Mouse (Mus musculus): ENCODE data around the gene Serpina3j. TPM values are rescaled to one million over a fixed set of nuclear protein-coding genes. Genes with fewer than 3 reads are reported as not detected.

The Serpina3j gene
- total RNA-seq, 2 experiments from 2014 or later: not detected

DNA sequence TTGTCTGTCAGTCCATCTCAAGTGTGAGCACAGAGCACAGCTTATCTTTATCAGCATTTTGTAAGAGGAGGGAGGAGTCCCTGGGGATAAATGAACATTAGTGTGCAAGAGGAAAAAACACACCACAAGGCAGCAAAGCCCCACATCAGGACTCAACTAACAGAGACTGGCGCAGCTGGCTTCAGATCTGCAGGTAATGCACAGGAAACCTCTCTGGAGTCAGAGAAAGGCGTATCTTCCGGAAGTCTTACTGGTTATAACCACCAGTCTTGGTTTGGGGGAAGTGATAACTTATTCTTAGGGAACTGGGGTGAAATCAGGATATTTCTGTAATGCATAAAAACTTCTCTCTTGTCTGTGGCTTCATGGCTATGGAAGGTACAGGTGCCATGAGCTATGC is 41.7 kb downstream of the Serpina3j start:
- no peak for DNase-seq (ENCODE audit: extremely low spot score in 1 of 2, low spot score in 2 of 2)
- intact Hi-C loops (cut with DNase I): no loop called here

DNA sequence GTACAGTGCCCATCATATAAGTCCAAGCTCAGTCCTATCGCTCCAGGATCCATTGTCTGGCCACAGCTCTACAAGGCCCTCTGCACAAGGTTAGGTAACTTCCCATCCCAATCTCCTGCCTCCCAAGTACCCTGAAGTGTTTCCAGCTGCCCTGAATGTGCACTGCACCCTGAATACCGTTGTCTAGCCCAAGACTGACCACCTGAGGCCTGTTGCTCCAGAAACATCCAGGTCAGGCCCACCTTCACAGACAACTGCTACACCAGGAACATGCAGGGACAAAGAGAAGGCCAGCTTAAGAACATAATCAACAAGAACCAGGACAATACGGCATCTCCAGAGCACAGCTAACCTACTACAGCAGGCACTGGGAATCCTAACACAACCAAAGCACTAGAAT is 55.6 kb downstream of the Serpina3j start:
- DNase-seq (ENCODE audit: extremely low spot score in 1 of 2, low spot score in 2 of 2): no peak
- intact Hi-C loops (cut with DNase I): no loop called here

Other genes with a start within 250 kb of the Serpina3j start
- gene Serpina5, start 213.4 kb upstream of the Serpina3j start, total RNA-seq (2021): not detected
- gene Serpina3a, start 201.8 kb upstream of the Serpina3j start, total RNA-seq (2021): not detected
- gene Serpina3b, start 186.6 kb upstream of the Serpina3j start, total RNA-seq (2021): not detected
- gene Serpina3c, start 160.7 kb upstream of the Serpina3j start, total RNA-seq (2021): not detected
- gene Serpina3f, start 100.0 kb upstream of the Serpina3j start, total RNA-seq (2021): not detected
- under 1 TPM; 0.36 to 0.39 TPM for gene Serpina3g, start 78.3 kb upstream of the Serpina3j start, total RNA-seq (2021)
- gene Serpina3i, start 51.4 kb upstream of the Serpina3j start, total RNA-seq (2021): under 1 TPM in 1 of 2 experiments, not detected in 1; 0.47 TPM
- not detected for gene Serpina3k, start 23.9 kb downstream of the Serpina3j start, total RNA-seq (2021)
- not detected for gene Serpina3m, start 23.9 kb downstream of the Serpina3j start, total RNA-seq (2021)
- 1 to 10 TPM; 4.2 to 6.9 TPM for gene Serpina3n, start 92.2 kb downstream of the Serpina3j start, total RNA-seq (2021)
- gene Gsc, start 158.8 kb downstream of the Serpina3j start, total RNA-seq (2021): not detected